Mouse (Mus musculus): Measurements from ENCODE around the gene Ldb3. TPM values are rescaled to one million over a fixed set of nuclear protein-coding genes. Genes with fewer than 3 reads are reported as not detected.

The Ldb3 gene
- total RNA-seq, 2 experiments from 2014 or later: 1.9 to 2.0 TPM

DNA sequence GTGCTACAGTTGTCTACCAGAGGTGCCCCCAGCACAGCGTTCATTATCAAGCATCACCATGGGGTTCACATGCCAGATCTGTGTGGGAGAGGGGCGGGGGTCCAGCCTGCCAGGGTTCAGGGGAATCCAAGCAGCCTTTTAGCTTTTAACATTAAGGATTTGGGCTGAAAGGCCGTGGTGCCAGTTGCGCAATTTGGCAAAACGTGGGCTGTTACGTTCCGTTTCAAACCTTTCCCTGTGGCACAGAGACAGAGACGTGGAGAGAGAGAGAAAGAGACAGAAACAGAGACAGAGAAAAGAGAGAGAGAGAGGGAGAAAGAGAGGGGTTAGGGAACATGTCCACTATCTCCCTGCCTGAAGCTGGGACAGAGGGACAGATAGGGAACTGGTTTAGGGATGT, 26.8 kb downstream of the Ldb3 start:
- DNase-seq (ENCODE audit: low spot score in 2 of 2): no peak

DNA sequence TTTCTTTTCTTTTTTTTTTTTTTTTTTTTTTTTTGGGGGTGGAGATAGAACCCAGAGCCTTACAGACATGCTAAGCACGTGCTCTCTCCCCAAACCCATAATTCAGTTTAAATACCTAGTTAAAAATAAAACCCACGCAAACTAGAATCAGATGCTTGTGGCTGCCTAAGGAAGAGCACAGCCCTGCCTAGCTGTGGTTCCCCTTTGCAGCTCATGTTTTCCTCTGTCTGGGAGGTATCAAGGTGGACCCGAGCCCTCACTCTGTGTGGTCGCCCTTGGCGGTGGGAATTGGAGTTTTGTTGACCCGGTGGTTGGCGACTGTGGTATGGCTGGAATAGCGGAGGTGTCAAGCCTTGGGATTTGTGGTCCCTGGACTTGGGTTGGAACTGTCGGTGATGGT, 29.5 kb downstream of the Ldb3 start:
- no peak for DNase-seq (ENCODE audit: low spot score in 2 of 2)

DNA sequence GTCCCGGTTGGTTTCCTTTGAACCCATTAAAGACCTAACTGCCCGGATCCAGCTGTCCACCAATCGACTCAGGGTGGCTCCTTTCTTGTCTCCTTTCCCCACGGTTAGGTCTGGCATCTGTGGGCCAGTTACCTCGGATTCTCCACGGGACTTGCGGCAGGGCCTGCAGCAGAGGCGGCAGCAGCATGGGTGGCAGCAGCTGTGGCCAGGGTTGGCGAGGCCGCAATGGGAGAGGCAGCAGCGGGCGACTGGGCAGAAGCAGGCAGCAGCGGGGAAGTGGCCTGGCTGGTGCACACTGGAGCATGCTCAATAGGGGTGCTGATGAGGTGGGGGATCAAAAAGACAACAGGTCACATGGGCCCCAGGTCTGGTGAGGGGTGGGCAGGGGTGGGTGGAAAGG, 33.3 kb downstream of the Ldb3 start:
- no peak for DNase-seq (ENCODE audit: low spot score in 2 of 2)

- DNase-seq (ENCODE audit: low spot score in 2 of 2): no peak
Measured at GRCm38 (mm10) chr14:34554047-34554446, 34.4 kb downstream of the Ldb3 start.

- DNase-seq (ENCODE audit: low spot score in 2 of 2): no peak
Measured at GRCm38 (mm10) chr14:34553470-34553869, 35.0 kb downstream of the Ldb3 start.

DNA sequence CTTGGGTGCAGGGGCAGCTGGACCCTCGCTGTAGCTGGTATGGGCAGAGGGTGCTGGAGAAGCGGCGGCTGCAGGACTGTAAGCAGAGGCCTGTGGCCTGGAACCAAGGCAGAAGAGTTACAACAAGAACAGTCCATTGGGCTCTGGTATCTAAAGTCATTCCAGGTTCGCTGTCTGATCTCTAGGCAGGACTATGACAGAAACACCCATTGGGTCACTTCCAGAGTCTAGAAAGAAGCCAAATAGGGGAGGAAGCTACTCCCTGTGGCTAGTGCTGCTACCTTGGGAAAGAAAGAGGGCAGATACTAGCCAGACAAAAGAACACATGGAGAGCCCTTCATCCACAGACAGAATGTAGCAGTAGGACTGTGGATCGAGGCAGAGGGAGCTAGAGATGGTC, 36.3 kb downstream of the Ldb3 start:
- DNase-seq (ENCODE audit: low spot score in 2 of 2): no peak

GRCm38 (mm10) chr14:34549004-34549671, 39.3 kb downstream of the Ldb3 start:
- peak; percentile 85 to 90 for DNase-seq (ENCODE audit: low spot score in 2 of 2)

DNA sequence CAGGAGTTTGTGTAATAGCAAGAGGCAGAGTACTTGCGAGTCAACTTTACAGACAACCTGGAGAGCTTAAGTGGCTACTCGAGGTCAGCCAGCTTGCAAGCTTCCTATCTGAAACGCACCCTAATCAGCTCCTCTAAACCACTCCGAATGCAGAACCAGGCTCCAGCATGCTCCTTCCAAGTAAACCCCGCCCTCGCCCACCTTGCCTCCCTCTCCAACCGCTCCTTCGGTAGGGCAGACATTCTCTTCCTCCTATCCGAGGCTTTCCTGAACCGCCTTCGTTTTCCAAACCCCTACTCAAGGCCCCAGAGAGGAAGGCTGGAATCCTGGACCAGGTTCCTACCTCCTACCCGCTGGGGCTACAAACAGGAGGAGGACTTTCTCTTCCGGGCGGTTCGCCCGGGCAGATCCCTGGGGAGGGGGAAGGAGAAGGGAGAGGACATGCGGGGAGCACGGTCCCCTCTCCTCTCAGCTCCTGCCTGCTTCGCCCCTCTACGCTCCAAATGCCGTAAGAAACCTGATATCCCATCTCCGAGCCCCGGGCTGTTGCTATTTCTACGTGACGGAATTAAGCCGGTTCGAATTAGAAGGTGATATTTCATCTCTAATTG, 40.0 kb downstream of the Ldb3 start:
- DNase-seq (ENCODE audit: low spot score in 2 of 2): peak; percentile 53 to 59

DNA sequence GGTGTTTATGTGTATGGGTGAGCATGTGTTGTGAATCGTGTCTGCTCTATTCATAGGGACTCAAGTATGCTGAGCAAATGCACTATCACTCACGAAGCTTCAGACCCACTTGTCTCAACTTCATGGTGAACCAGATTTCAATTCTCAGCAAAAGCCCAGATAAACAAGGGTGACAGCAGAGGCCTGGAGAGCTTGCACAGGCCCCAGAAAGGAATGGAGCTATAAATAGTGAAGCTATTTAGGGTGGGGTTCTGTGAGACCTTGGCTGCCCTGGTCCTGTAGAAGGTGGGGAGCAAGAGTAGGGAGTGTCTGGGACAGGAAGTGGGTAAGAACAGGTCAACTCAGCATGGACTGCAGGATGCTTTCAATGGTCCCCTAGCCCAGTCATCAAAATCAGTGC, 43.9 kb downstream of the Ldb3 start:
- no peak for DNase-seq (ENCODE audit: low spot score in 2 of 2)

DNA sequence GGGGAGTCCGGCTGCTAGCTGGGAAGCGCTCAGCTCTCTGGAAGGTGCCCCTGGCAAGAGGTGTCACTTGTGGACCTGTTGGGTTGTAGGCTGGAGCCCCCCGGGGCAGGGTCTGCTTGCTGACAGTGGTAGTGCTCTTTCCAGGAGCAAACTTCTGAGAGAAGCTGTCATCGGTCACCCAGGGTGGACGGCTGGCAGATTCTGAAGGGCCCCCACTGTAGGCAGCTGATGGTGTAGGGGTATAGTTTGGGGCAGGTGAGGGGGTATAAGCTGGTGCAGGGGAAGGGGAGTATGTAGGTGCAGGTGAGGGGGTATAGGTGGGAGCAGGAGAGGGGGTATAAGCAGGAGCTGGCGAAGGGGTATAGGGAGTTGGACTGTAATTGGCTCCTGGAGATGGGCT, 44.5 kb downstream of the Ldb3 start:
- DNase-seq (ENCODE audit: low spot score in 2 of 2): no peak

DNA sequence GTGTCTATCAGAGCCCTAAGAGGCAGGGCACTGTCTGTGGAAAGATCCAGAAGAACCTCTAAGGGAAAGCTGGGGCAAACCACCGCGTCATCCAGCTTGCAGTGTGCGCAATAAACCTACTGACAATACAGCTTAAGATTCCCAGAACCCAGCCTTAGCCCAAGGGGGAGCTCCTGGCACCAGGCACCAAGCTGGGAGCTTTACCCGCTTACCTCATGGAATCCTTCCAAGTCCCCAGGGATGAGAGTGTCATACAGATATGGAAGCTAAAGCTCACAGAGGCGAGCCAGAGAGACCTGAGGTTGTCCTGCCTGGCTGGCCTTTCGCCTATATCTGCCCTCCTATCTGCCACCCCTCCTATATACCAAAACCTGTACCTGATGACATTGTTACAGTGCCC, 44.9 kb downstream of the Ldb3 start:
- DNase-seq (ENCODE audit: low spot score in 2 of 2): no peak

DNA sequence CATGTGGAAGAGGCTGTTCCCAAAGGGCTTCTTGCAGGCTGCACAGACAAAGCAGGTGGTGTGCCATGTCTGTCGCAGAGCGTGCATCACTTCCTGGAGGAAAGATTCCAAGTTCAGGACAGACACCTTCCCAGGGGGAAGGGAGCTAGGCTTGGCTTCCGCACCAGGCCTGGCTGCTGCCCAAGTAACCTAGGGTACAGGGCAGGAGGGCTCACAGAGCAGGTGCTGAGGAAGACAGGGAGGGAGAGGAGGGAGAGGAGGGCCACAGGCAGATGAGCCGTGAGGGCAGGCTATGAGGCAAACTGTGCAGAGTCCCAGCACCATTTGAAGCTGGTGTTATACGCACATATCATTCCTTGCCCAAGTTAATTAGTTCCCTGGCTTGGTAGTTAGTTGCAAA, 46.6 kb downstream of the Ldb3 start:
- no peak for DNase-seq (ENCODE audit: low spot score in 2 of 2)

GRCm38 (mm10) chr14:34540685-34541162, 47.8 kb downstream of the Ldb3 start:
- DNase-seq (ENCODE audit: low spot score in 2 of 2): peak in 1 of 2 experiments; percentile 26

DNA sequence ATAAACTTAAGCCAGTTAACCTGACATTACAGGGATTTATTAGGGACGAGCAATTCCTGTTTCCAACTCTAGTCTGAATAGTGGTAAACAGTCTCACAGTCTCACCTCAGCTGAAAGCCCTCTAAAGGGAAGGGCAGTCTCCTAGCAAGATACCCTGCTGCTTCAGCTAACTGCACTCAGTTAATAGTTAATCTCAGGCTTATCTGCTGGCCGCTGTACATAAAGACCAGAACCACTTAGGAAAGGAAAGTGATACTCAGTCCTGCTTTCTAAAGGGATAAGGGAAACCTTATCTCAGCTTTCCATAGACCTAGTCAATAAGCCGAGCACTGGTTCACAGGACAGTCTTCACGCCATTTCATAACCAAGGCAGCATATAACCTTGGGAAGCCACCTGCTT, 52.6 kb downstream of the Ldb3 start:
- DNase-seq (ENCODE audit: low spot score in 2 of 2): no peak

DNA sequence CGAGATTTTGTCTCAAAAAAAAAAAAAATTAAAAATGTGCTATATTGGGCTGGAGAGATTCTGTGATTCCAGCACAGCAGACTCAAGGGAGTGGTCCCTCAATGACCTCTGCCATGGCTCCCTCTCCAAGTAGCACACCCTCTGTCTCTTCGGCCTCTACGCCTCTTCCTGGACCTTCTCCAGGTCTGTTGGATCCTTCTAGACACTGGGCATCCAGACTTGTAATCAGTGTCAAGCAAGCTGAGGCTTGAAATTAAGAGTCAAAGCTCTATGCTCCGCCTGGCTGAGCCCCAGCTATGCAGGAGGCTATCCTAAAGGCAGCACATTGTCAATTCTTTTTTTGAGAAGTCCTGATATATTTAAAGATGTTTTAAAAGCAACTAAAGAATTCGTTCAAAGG, 54.9 kb downstream of the Ldb3 start:
- no peak for DNase-seq (ENCODE audit: low spot score in 2 of 2)

- no peak for DNase-seq (ENCODE audit: low spot score in 2 of 2)
Measured at GRCm38 (mm10) chr14:34532536-34532935, 55.9 kb downstream of the Ldb3 start.

GRCm38 (mm10) chr14:34528804-34529203, 59.7 kb downstream of the Ldb3 start:
- no peak for DNase-seq (ENCODE audit: low spot score in 2 of 2)

- no peak for DNase-seq (ENCODE audit: low spot score in 2 of 2)
Measured at GRCm38 (mm10) chr14:34522701-34523100, 65.8 kb downstream of the Ldb3 start, which contains the start of gene 9230112D13Rik. Gene 9230112D13Rik (minus strand): TSS chr14:34522801.

- DNase-seq (ENCODE audit: low spot score in 2 of 2): no peak
Measured at GRCm38 (mm10) chr14:34517959-34518544, 70.4 kb downstream of the Ldb3 start.

- no peak for DNase-seq (ENCODE audit: low spot score in 2 of 2)
Measured at GRCm38 (mm10) chr14:34516960-34517577, 71.4 kb downstream of the Ldb3 start.

DNA sequence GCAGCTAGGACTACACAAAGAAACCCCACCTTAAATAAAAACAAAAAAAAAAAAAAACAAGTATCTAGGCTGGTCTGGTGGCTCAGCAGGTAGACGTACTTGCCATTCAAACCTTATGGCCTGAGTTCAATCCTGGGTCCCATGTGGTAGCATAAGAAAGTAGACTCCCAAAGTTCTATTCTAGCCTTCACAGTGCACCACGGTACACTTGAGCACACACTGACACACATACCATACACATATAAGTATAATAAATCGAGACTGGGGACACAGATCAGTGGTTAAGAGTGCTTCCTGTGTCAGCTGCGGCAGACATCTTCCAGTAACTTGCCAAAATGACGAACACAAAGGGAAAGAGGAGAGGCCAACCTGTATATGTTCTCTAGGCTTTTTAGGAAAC, 72.6 kb downstream of the Ldb3 start:
- DNase-seq (ENCODE audit: low spot score in 2 of 2): no peak

DNA sequence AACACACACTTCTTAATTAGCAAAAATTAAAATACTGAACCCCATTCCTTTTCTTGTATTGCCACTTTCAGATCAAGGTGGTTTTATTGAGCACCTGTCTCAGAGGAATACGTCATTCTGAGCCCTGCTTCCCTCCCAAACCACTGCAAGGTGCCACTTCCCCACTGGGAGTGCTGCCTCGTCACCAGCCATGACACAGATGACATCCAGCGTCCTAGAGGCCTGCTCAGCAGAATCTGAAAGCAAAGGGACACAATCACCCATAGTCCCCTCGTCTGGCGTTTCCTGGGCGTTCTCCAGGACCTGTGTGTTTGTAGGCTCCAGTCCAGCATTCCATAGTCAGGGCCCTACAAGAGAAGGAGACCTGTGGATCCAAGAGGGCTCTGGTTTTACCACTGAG, 74.4 kb downstream of the Ldb3 start:
- DNase-seq (ENCODE audit: low spot score in 2 of 2): no peak

All from layer of hippocampus, postnatal 10 days (tissue).